9 mouse cellular contexts compared by ENCODE assay signal in genomic region chr3:89132285-89133062, GRCm38 (mm10). TPM values are rescaled to one million over a fixed set of nuclear protein-coding genes. Genes with fewer than 3 reads are reported as not detected.
DNase-seq lines count a peak whose midpoint lies in the region; ATAC-seq and TF ChIP-seq lines count a peak whose summit lies in the region.
"Had no signal": no experiment of that assay in that cellular context is flagged by ENCODE, and none has a peak within 500 bp of the region (broad histone marks: within the 10 kb centered on the region; RNA-seq: fewer than 3 reads in every experiment).

No protein-coding gene starts in this region.

- no peaks in the 10 kb centered on the region for H3K36me3 ChIP-seq in limb, embryonic 12.5 days
- H3K36me3 ChIP-seq in midbrain, embryonic 13.5 days: no peaks in the 10 kb centered on the region
- H3K36me3 ChIP-seq in stomach, postnatal 0 days (ENCODE audit: control insufficient read depth, insufficient read depth, low read length): no peaks in the 10 kb centered on the region

- H3K9me3 ChIP-seq in limb, embryonic 12.5 days: no peaks in the 10 kb centered on the region
- no peaks in the 10 kb centered on the region for H3K9me3 ChIP-seq in midbrain, embryonic 13.5 days
- H3K9me3 ChIP-seq in stomach, postnatal 0 days (ENCODE audit: control insufficient read depth, low read length): no peaks in the 10 kb centered on the region

- H3K4me3 ChIP-seq in lung, adult 2 months (replicated peaks; ENCODE audit: extremely low read depth, low read depth, low read length): no peak overlapping the region
- H3K4me3 ChIP-seq in limb, embryonic 12.5 days (replicated peaks): peak overlapping the region; percentile 36
- H3K4me3 ChIP-seq in midbrain, embryonic 13.5 days (replicated peaks): peak overlapping the region; percentile 35
- peak overlapping the region; percentile 24 for H3K4me3 ChIP-seq in stomach, postnatal 0 days (ENCODE audit: low read depth, low read length)
- H3K4me3 ChIP-seq: myocyte had no signal

- peak; percentile 72 for ATAC-seq in erythroid progenitor cell, adult 5-6 weeks (replicated peaks; ENCODE audit: low FRiP score, poor library complexity, severe bottlenecking)
- ATAC-seq in limb, embryonic 12.5 days (ENCODE audit: insufficient number of reproducible peaks, insufficient read depth, low FRiP score, low TSS enrichment, low read depth): 0 out of 2 replicates have a peak, but pooled peaks have one; percentile 42
- ATAC-seq in midbrain, embryonic 13.5 days: peak; percentile 63; the same call in 1 of the 2 replicates
- ATAC-seq in stomach, postnatal 0 days (ENCODE audit: low FRiP score, low TSS enrichment): peak; percentile 57

- H3K27me3 ChIP-seq in limb, embryonic 12.5 days: peaks cover 27% of the 10 kb centered on the region
- H3K27me3 ChIP-seq in midbrain, embryonic 13.5 days: peaks cover 7% of the 10 kb centered on the region; the same call in 1 of the 2 replicates
- H3K27me3 ChIP-seq in stomach, postnatal 0 days (ENCODE audit: control insufficient read depth, insufficient read depth, low read length): no peaks in the 10 kb centered on the region

- no peaks in the 10 kb centered on the region for H3K4me1 ChIP-seq in lung, adult 2 months (ENCODE audit: control insufficient read depth, insufficient read depth, low read length)
- H3K4me1 ChIP-seq in limb, embryonic 12.5 days (replicated peaks): peaks cover 7% of the 10 kb centered on the region
- H3K4me1 ChIP-seq in midbrain, embryonic 13.5 days (replicated peaks): peaks cover 9% of the 10 kb centered on the region
- H3K4me1 ChIP-seq in stomach, postnatal 0 days (replicated peaks; ENCODE audit: control insufficient read depth, insufficient read depth): no peaks in the 10 kb centered on the region

- DNase-seq in lung, adult 2 months: peak; percentile 24
- DNase-seq in lung, postnatal 25 days (ENCODE audit: low spot score): no peak
- DNase-seq in c-Kit-positive CD71-negative TER-119-negative erythroid progenitor cells, embryonic 14.5 days (ENCODE audit: low read depth): peak; percentile 59
- DNase-seq in induced T-regulatory cell, adult 2 months (ENCODE audit: low read depth): peak; percentile 36
- DNase-seq in stomach, postnatal 0 days (ENCODE audit: low spot score): peak; percentile 63

- TF ChIP-seq CTCF in lung, adult 2 months (IDR thresholded peaks at IDR 0.05; ENCODE audit: insufficient read depth, low read length): peak; percentile 36; the same call in 1 of the 2 replicates
- TF ChIP-seq CTCF in stomach, postnatal 0 days (IDR thresholded peaks at IDR 0.05; ENCODE audit: low read depth): peak; percentile 70

- H3K27ac ChIP-seq in limb, embryonic 12.5 days: no peak overlapping the region
- no peak overlapping the region for H3K27ac ChIP-seq in midbrain, embryonic 13.5 days
- H3K27ac ChIP-seq in stomach, postnatal 0 days (replicated peaks): no peak overlapping the region

- H3K4me2 ChIP-seq in limb, embryonic 12.5 days: peak overlapping the region; percentile 59
- peak overlapping the region; percentile 68 for H3K4me2 ChIP-seq in midbrain, embryonic 13.5 days (replicated peaks)
- H3K4me2 ChIP-seq in stomach, postnatal 0 days (replicated peaks; ENCODE audit: low read depth): peak overlapping the region; percentile 58

- peak overlapping the region; percentile 45 for H3K9ac ChIP-seq in limb, embryonic 12.5 days (replicated peaks)
- H3K9ac ChIP-seq in midbrain, embryonic 13.5 days (replicated peaks): peak overlapping the region; percentile 64
- peak overlapping the region; percentile 23; the same call in 1 of the 2 replicates for H3K9ac ChIP-seq in stomach, postnatal 0 days (ENCODE audit: low read length)

- no peak for TF ChIP-seq EP300 in stomach, postnatal 0 days (optimal IDR thresholded peaks at IDR 0.05)

- no peak for TF ChIP-seq POLR2A in lung, adult 2 months (IDR thresholded peaks at IDR 0.05; ENCODE audit: borderline replicate concordance, extremely low read depth, low read depth, low read length)

- 17% methylated on average over 30 of the region's 30 CpGs for WGBS in lung, adult 2 months
- WGBS in limb, embryonic 12.5 days: 15% methylated on average over 30 of the region's 30 CpGs
- 17% methylated on average over 30 of the region's 30 CpGs for WGBS in midbrain, embryonic 13.5 days
- 13% methylated on average over 30 of the region's 30 CpGs for WGBS in stomach, postnatal 0 days

RNA-seq across cellular contexts. Expression of gene Pklr, which starts 3.5 kb away (rescaled TPM):
- 0.94 and 1.1 TPM in 2 replicates for polyA plus RNA-seq in lung, adult 2 months (2012; rRNA removed)
- 13.8 and 16.6 TPM in 2 replicates for total RNA-seq in erythroid progenitor cell, adult 5-6 weeks (2015; ENCODE audit: low replicate concordance)
- total RNA-seq in erythroid progenitor cell, adult 5-6 weeks (2017; ENCODE audit: low replicate concordance): 5.5 TPM in 2 replicates
- polyA plus RNA-seq in limb, embryonic 12.5 days (2016; fragmentation: Nextera tagmentation; extraction: Ambion mirVana): 0.24 and 0.36 TPM in 2 replicates
- polyA plus RNA-seq in midbrain, embryonic 13.5 days (2015; fragmentation: Nextera tagmentation; extraction: Ambion mirVana): 0.24 TPM in 1 of 2 replicates, not detected in the other
- 6.6 and 6.8 TPM in 2 replicates for polyA plus RNA-seq in stomach, postnatal 0 days (2015; fragmentation: Nextera tagmentation; extraction: Ambion mirVana)
- polyA plus RNA-seq: myocyte had no signal

RNA-seq across cellular contexts. Expression of gene Hcn3, which starts 27.5 kb away (rescaled TPM):
- polyA plus RNA-seq in lung, adult 2 months (2012; rRNA removed): 0.33 and 0.67 TPM in 2 replicates
- total RNA-seq in erythroid progenitor cell, adult 5-6 weeks (2015; ENCODE audit: low replicate concordance): not detected in 2 replicates
- total RNA-seq in erythroid progenitor cell, adult 5-6 weeks (2017; ENCODE audit: low replicate concordance): 3.3 TPM in 1 of 2 replicates, not detected in the other
- 2.2 and 2.8 TPM in 2 replicates for polyA plus RNA-seq in limb, embryonic 12.5 days (2016; fragmentation: Nextera tagmentation; extraction: Ambion mirVana)
- 28.9 and 32.3 TPM in 2 replicates for polyA plus RNA-seq in midbrain, embryonic 13.5 days (2015; fragmentation: Nextera tagmentation; extraction: Ambion mirVana)
- 0.45 and 0.71 TPM in 2 replicates for polyA plus RNA-seq in stomach, postnatal 0 days (2015; fragmentation: Nextera tagmentation; extraction: Ambion mirVana)

RNA-seq across cellular contexts. Expression of gene Fdps, which starts 30.7 kb away (rescaled TPM):
- polyA plus RNA-seq in lung, adult 2 months (2012; rRNA removed): 81.2 and 128 TPM in 2 replicates
- total RNA-seq in erythroid progenitor cell, adult 5-6 weeks (2015; ENCODE audit: low replicate concordance): 20.1 and 28.5 TPM in 2 replicates
- total RNA-seq in erythroid progenitor cell, adult 5-6 weeks (2017; ENCODE audit: low replicate concordance): 30.0 and 31.4 TPM in 2 replicates
- polyA plus RNA-seq in limb, embryonic 12.5 days (2016; fragmentation: Nextera tagmentation; extraction: Ambion mirVana): 247 and 249 TPM in 2 replicates
- polyA plus RNA-seq in midbrain, embryonic 13.5 days (2015; fragmentation: Nextera tagmentation; extraction: Ambion mirVana): 351 and 358 TPM in 2 replicates
- 372 and 379 TPM in 2 replicates for polyA plus RNA-seq in stomach, postnatal 0 days (2015; fragmentation: Nextera tagmentation; extraction: Ambion mirVana)

RNA-seq across cellular contexts. Expression of gene Gm43738, which starts 31.6 kb away (rescaled TPM):
- not detected in 2 replicates for polyA plus RNA-seq in lung, adult 2 months (2012; rRNA removed)
- total RNA-seq in erythroid progenitor cell, adult 5-6 weeks (2015; ENCODE audit: low replicate concordance): not detected in 2 replicates
- total RNA-seq in erythroid progenitor cell, adult 5-6 weeks (2017; ENCODE audit: low replicate concordance): not detected in 2 replicates
- polyA plus RNA-seq in limb, embryonic 12.5 days (2016; fragmentation: Nextera tagmentation; extraction: Ambion mirVana): 0.14 TPM in 1 of 2 replicates, not detected in the other
- not detected in 2 replicates for polyA plus RNA-seq in midbrain, embryonic 13.5 days (2015; fragmentation: Nextera tagmentation; extraction: Ambion mirVana)
- polyA plus RNA-seq in stomach, postnatal 0 days (2015; fragmentation: Nextera tagmentation; extraction: Ambion mirVana): 0.17 TPM in 1 of 2 replicates, not detected in the other

RNA-seq across cellular contexts. Expression of gene Clk2, which starts 32.1 kb away (rescaled TPM):
- 55.4 and 67.8 TPM in 2 replicates for polyA plus RNA-seq in lung, adult 2 months (2012; rRNA removed)
- 42.5 and 52.8 TPM in 2 replicates for total RNA-seq in erythroid progenitor cell, adult 5-6 weeks (2015; ENCODE audit: low replicate concordance)
- 41.1 and 50.4 TPM in 2 replicates for total RNA-seq in erythroid progenitor cell, adult 5-6 weeks (2017; ENCODE audit: low replicate concordance)
- 50.3 and 54.7 TPM in 2 replicates for polyA plus RNA-seq in limb, embryonic 12.5 days (2016; fragmentation: Nextera tagmentation; extraction: Ambion mirVana)
- polyA plus RNA-seq in midbrain, embryonic 13.5 days (2015; fragmentation: Nextera tagmentation; extraction: Ambion mirVana): 24.9 and 32.9 TPM in 2 replicates
- polyA plus RNA-seq in stomach, postnatal 0 days (2015; fragmentation: Nextera tagmentation; extraction: Ambion mirVana): 10.2 and 11.3 TPM in 2 replicates
